Mouse (Mus musculus) heart, postnatal 0 days (tissue): ENCODE data around the gene Lfng.

Experiments
- CTCF ChIP-seq: IDR thresholded peaks from 2 replicates; pipeline ENCODE4 v1.5.1; 2016; ENCODE audit warnings: antibody characterized with exemption, control low read depth, low read depth
- EP300 ChIP-seq: IDR thresholded peaks from 2 replicates; pipeline ENCODE4 v1.6.1; 2016; ENCODE audit warnings: antibody characterized with exemption, low read depth

DNA sequence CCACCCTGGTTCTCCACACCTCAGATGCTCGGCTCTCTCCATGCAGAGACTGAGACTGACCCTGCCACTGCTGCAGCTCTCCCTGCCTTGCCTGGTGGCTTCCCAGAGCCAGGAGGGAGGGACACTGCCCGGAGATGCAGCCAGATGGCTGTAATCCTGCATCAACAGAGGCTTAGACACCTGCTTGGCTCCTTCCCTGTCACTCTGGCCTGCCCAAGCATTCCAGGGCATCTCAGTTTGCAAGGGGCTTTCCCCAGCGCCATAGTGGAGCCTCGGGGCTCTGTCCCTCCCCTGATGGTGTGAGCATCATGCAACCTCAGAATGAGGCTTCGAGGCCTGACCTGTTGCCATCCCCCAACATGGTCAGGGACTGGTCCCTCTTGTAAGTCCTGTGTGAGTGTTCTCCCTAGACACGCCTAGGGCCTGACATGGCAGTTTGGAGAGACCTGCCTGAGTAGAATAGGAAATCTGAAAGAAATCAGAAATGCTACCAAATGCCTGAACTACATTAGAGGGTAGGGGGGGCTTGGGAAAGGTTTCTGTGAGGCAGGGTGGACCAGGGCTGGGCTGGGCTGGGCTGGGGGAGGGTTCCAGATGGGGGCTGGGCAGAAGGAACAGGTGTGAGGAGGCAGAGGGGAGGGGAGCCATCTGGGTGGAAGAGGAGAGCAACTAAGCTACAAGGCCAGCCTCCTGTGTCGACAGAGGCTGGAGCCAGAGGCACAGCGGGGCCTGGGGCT is 24.0 kb upstream of the Lfng start:
- TF ChIP-seq EP300: no peak
- no peak for TF ChIP-seq CTCF
